Mouse (Mus musculus) cerebellum, postnatal 25 days (tissue): ENCODE results near the gene Dph6.
A peak's percentile ranks its signal among the peaks of the same experiment; 100 is the strongest.
"Not testable (repeated sequence)": the region's sequence is repeated elsewhere in the genome, so short reads cannot be mapped to it uniquely, and the experiment has no call there.

Source experiments
- DNase-seq, 2 experiments: peaks; one replicate each; pipeline ENCODE4 v3.0.0; 2021; ENCODE audit warnings: mixed read lengths in 2 of 2

Dph6 gene

GRCm38 (mm10) chr2:114654365-114655239, at the start of gene Dph6:
TSS of gene Dph6 (minus strand) at chr2:114654964.
- DNase-seq: peak; percentile 93

GRCm38 (mm10) chr2:114700966-114701685, 46.4 kb upstream of the Dph6 start:
- DNase-seq: no peak

- DNase-seq: no peak
These were observed 36.8 kb upstream of the Dph6 start for GRCm38 (mm10) chr2:114691607-114692006.

- DNase-seq: no peak
These were observed 32.7 kb upstream of the Dph6 start for GRCm38 (mm10) chr2:114687483-114687882.

GRCm38 (mm10) chr2:114687081-114687480, 32.3 kb upstream of the Dph6 start:
- no peak for DNase-seq

- no peak for DNase-seq
These were observed 19.1 kb upstream of the Dph6 start for GRCm38 (mm10) chr2:114673831-114674230.

- DNase-seq: no peak
These were observed 16.2 kb upstream of the Dph6 start for GRCm38 (mm10) chr2:114670983-114671382.

- DNase-seq: no peak
These were observed 4.2 kb upstream of the Dph6 start for GRCm38 (mm10) chr2:114658954-114659353.

GRCm38 (mm10) chr2:114646240-114646639, 8.5 kb downstream of the Dph6 start:
- DNase-seq: no peak

- DNase-seq: no peak
These were observed 10.9 kb downstream of the Dph6 start for GRCm38 (mm10) chr2:114643832-114644231.

- peak; percentile 3 to 5 for DNase-seq
These were observed 30.1 kb downstream of the Dph6 start for GRCm38 (mm10) chr2:114624683-114625082.

- peak in 1 of 2 experiments; percentile 5 for DNase-seq
These were observed 32.2 kb downstream of the Dph6 start for GRCm38 (mm10) chr2:114622550-114622939.

- DNase-seq: peak in 1 of 2 experiments; percentile 20
These were observed 32.8 kb downstream of the Dph6 start for GRCm38 (mm10) chr2:114621781-114622549.

- no peak for DNase-seq
These were observed 43.2 kb downstream of the Dph6 start for GRCm38 (mm10) chr2:114611576-114611975.

- DNase-seq: no peak
These were observed 44.7 kb downstream of the Dph6 start for GRCm38 (mm10) chr2:114610110-114610509.

GRCm38 (mm10) chr2:114605202-114605601, 49.6 kb downstream of the Dph6 start:
- not testable (repeated sequence) for DNase-seq

- no peak for DNase-seq
These were observed 53.6 kb downstream of the Dph6 start for GRCm38 (mm10) chr2:114601174-114601573.

- DNase-seq: no peak
These were observed 55.0 kb downstream of the Dph6 start for GRCm38 (mm10) chr2:114599793-114600192.

GRCm38 (mm10) chr2:114593393-114593792, 61.4 kb downstream of the Dph6 start:
- no peak for DNase-seq

GRCm38 (mm10) chr2:114580714-114581113, 74.0 kb downstream of the Dph6 start:
- DNase-seq: no peak

GRCm38 (mm10) chr2:114543000-114543622, 111.7 kb downstream of the Dph6 start:
- no peak for DNase-seq

- DNase-seq: no peak
These were observed 112.4 kb downstream of the Dph6 start for GRCm38 (mm10) chr2:114542325-114542724.

- peak in 1 of 2 experiments; percentile 17 for DNase-seq
These were observed 114.3 kb downstream of the Dph6 start for GRCm38 (mm10) chr2:114540416-114540815.
